Mouse (Mus musculus): ENCODE data around the gene Etl4.
"Not testable (repeated sequence)": the region's sequence is repeated elsewhere in the genome, so short reads cannot be mapped to it uniquely, and the experiment has no call there.

- not testable (repeated sequence) for TF ChIP-seq POLR2A (IDR thresholded peaks at IDR 0.05; ENCODE audit: low read depth, low read length); CTCF (IDR thresholded peaks at IDR 0.05; ENCODE audit: extremely low read depth, insufficient read length, insufficient replicate concordance, low read depth, low read length)
These were observed 267.7 kb downstream of the Etl4 start for GRCm38 (mm10) chr2:20177236-20177635.

All from small intestine, adult 2 months (tissue).